Mouse (Mus musculus): ENCODE measurements around the gene Spata4. TPM values are rescaled to one million over a fixed set of nuclear protein-coding genes. Genes with fewer than 3 reads are reported as not detected.

Gene Spata4
- 4,913 TPM for polyA plus RNA-seq (2014; fragmentation: Illumina TruSeq; extraction: RNeasy Lipid Tissue Mini Kit (QIAGEN cat#74804); ENCODE audit: low read depth, low replicate concordance)

GRCm38 (mm10) chr8:54600671-54601251 is at the start of gene Spata4:
Gene Spata4 (plus strand): TSS chr8:54600781.

Other genes starting within 250 kb of the Spata4 start
- gene Asb5, start 71.2 kb upstream of the Spata4 start, polyA plus RNA-seq (2014; fragmentation: Illumina TruSeq; extraction: RNeasy Lipid Tissue Mini Kit (QIAGEN cat#74804); ENCODE audit: low read depth, low replicate concordance): 3.9 TPM
- gene Spcs3, start 70.8 kb upstream of the Spata4 start, polyA plus RNA-seq (2014; fragmentation: Illumina TruSeq; extraction: RNeasy Lipid Tissue Mini Kit (QIAGEN cat#74804); ENCODE audit: low read depth, low replicate concordance): 81.0 TPM

All from testis, adult 10 weeks (tissue).